Mouse (Mus musculus) frontal cortex, postnatal 25 days (tissue): ENCODE data around the gene Scamp2.
A peak's percentile ranks its signal among the peaks of the same experiment; 100 is the strongest.

Experiments used
- DNase-seq, 2 experiments: peaks; one replicate each; pipeline ENCODE4 v3.0.0; 2022; ENCODE audit warnings: low spot score in 2 of 2

Gene Scamp2

GRCm38 (mm10) chr9:57560861-57561710, at the start of gene Scamp2:
TSS of gene Scamp2 (plus strand) at chr9:57560943.
- DNase-seq = peak; percentile 91 to 92

GRCm38 (mm10) chr9:57517113-57517512, 43.6 kb upstream of the Scamp2 start:
- DNase-seq = peak; percentile 45 to 58

- no peak for DNase-seq
Observed at GRCm38 (mm10) chr9:57520375-57521055, 40.2 kb upstream of the Scamp2 start.

DNA sequence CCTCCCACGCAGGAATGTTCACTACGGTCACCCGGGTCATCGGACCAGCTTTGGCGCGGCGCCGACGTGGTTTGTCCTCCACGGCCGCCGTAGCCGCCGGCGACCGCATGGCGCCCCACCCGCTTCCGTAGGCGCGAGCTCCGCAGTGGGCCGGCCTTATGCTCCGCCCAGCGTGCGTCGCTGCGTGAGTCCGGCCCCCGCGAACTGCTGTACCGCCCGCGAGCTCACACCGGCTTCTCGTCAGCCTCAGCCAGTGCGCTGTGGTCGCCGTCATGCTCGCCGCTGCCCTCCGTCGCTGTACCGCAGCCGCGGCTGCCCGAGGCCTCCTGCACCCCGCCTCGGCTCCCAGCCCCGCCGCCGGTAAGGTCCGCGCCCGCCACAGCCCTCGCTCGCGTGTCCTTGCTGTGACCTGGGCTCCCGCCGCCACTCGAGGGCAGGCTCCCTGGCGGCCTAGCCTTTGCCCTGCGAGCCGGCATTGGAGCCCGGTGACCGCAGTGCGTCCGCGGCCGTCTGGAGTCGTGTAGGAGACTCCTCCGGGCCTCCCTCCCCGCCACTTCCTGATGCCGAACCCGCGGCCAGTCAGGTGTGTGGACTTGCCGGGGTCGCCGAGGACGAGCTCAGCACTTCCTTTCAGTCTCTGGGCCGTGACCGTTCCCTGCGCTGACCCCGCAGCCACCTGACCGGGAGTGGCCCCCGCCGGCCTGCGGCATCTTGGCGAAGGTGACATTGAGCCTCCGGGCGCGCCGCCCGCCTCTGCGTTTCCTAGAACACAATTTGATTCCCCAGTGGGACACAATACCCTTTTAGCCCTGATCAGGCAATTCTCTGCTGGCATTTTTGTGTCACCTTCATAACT, 39.5 kb upstream of the Scamp2 start, which contains the start of gene Cox5a:
TSS of gene Cox5a (plus strand) at position 219 of the 856 bp plus-strand sequence.
- DNase-seq = peak; percentile 84 to 91

- DNase-seq = no peak
Observed at GRCm38 (mm10) chr9:57522114-57522860, 38.5 kb upstream of the Scamp2 start.

DNA sequence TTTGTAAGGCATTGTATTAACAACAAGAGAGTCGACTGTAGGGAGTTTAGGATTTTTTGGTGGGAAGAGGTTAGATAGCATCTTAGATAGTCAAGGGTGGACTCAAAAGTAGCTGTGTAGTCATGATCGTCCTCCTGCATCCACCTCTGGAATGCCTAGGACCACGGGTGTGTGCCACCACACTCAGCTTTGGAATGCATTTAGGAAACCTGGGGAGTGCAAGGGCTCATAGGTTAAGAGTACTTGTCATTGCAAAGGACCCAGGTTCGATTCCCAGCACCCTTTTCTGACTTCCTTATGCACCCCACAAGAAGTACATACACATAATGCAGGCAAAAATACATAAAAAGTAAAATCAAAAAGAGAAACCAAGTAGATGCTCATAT, 37.9 kb upstream of the Scamp2 start:
- no peak for DNase-seq

DNA sequence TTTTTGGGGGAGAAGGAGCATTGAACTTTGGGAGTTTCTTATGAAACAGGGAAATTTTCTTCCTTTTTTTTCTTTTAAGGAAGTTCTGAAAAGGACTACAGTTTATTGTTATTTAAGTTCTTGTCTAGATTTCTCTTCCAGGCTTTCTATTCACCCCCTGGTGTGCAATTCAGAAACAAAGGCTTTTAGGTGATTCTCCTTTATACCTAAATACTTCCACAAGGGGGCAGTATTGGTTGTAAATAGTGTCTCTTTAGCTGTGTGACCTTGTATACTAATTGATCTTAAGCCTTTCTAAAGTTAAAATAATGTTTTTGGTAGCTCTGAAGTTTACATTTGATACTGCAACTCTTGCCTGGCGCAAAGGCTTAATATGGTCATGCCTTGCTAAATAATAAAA, 37.0 kb upstream of the Scamp2 start:
- DNase-seq = no peak

DNA sequence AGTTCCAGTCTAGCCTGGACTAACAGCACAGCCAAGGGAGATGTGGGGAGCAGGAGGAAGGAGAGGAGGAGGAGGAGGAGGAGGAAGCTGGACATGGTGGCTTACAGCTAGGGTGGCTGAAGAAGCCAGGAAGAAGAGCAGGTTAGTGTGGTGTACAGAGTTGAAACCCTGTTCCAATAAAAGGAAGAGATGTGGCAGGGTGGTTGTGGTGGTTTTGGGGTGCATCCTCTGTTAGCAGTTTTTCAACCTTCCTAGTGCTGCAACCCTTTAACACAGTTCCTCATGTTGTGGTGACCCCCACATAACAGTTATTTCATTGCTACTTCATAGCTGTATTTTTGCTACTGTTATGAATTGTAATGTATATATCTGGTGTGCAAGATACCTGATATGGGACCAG, 36.3 kb upstream of the Scamp2 start:
- no peak for DNase-seq

- no peak for DNase-seq
Observed at GRCm38 (mm10) chr9:57525516-57525915, 35.2 kb upstream of the Scamp2 start.

DNA sequence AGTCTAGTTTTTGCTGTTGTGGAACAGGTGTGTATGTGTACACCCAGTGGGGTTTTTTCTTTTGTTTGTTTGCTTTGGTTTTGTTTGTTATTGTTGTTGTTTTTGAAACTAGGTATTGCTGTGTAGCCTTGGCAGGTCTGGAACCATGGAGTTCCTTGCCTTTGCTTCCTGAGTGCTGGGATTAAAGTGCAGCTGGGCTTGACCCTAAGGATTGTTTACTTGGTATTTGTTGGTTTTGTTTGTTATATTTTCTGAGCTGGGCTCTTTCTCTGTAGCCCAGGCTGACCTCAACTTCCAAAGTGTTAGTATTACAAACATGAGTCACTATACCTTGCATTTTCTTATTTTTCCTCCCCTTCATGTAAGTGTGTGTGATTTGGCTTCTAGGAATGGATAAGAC, 34.3 kb upstream of the Scamp2 start:
- DNase-seq = no peak

- DNase-seq = no peak
Observed at GRCm38 (mm10) chr9:57531946-57532345, 28.8 kb upstream of the Scamp2 start.

DNA sequence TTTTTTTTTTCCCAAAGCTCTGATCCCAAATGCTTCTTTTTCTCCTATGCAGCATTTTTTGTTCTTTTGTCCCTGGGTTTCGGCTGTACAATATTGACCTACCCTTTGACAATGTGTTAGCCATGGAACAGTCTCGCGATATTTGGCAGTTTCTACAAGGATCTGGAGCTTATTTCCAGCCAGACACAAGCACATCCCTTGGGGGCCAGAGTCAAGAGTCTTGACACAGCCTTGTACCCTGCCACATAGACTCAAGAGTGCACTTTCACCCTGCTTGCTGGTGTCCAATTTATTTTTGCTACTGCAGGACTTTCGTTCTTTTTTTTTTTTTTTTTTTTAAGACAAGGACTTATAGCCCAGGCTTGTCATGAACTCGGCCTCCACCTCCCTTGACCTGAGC, 24.4 kb upstream of the Scamp2 start:
- DNase-seq = no peak

GRCm38 (mm10) chr9:57537044-57537727, 23.6 kb upstream of the Scamp2 start, which contains the start of gene Fam219b:
TSS of gene Fam219b (plus strand) at chr9:57537528.
- peak; percentile 85 for DNase-seq

- DNase-seq = no peak
Observed at GRCm38 (mm10) chr9:57537728-57538181, 23.0 kb upstream of the Scamp2 start.

GRCm38 (mm10) chr9:57539550-57539949, 21.2 kb upstream of the Scamp2 start:
- DNase-seq = no peak

DNA sequence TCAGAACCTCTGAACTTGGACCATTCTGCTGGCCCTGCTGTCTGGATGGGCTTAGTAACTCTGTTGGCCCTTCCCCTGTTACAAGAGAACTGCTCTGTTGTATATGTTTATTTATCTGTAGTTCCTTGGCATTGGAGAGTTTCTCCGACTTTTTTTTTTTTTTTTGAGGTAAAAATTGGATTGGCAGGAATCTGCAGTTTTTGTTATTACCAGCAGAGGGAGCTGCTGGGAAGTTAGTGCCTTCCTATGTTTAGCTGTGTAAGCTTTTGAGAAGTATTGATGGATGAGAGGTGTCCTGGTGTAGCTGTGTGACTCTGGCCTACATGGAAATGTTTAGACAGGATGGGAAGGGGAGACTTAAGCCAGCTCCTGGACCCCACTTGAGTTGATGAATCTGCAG, 19.4 kb upstream of the Scamp2 start:
- no peak for DNase-seq

GRCm38 (mm10) chr9:57543951-57544350, 16.8 kb upstream of the Scamp2 start:
- no peak for DNase-seq

- no peak for DNase-seq
Observed at GRCm38 (mm10) chr9:57547287-57547686, 13.5 kb upstream of the Scamp2 start.

- no peak for DNase-seq
Observed at GRCm38 (mm10) chr9:57547869-57548268, 12.9 kb upstream of the Scamp2 start.

- DNase-seq = no peak
Observed at GRCm38 (mm10) chr9:57549186-57549585, 11.6 kb upstream of the Scamp2 start.
